In genomic region chr17:32634972-32635314, GRCm38 (mm10) we compare ENCODE assay signal across 8 mouse cellular contexts. TPM values are rescaled to one million over a fixed set of nuclear protein-coding genes. Genes with fewer than 3 reads are reported as not detected.
DNase-seq lines count a peak whose midpoint lies in the region; ATAC-seq lines count a peak whose summit lies in the region.

No protein-coding gene starts in this region.

- WGBS in hindbrain, embryonic 14.5 days = 1% methylated on average over 17 of the region's 17 CpGs

- ATAC-seq in hindbrain, embryonic 14.5 days (ENCODE audit: low FRiP score) = peak; percentile 94

- H3K9ac ChIP-seq in hindbrain, embryonic 14.5 days = peak overlapping the region; percentile 65

- 0 out of 2 replicates have a peak overlapping the region, but pooled peaks have one; percentile 20 for H3K27ac ChIP-seq in hindbrain, embryonic 14.5 days

- no peaks in the 10 kb centered on the region for H3K36me3 ChIP-seq in hindbrain, embryonic 14.5 days (replicated peaks; ENCODE audit: control insufficient read depth, insufficient read depth)

- H3K9me3 ChIP-seq in hindbrain, embryonic 14.5 days (ENCODE audit: control insufficient read depth, low read length) = no peaks in the 10 kb centered on the region

- peak overlapping the region; percentile 39 for H3K4me3 ChIP-seq in hindbrain, embryonic 14.5 days (replicated peaks; ENCODE audit: low read length)

- H3K27me3 ChIP-seq in hindbrain, embryonic 14.5 days (ENCODE audit: control insufficient read depth, insufficient read depth, low read length) = no peaks in the 10 kb centered on the region

- H3K4me1 ChIP-seq in hindbrain, embryonic 14.5 days (replicated peaks; ENCODE audit: control insufficient read depth, insufficient read depth, low read length) = no peaks in the 10 kb centered on the region

- H3K4me2 ChIP-seq in hindbrain, embryonic 14.5 days (replicated peaks) = peak overlapping the region; percentile 64

- DNase-seq in NIH3T3 (ENCODE audit: low read depth) = peak; percentile 87
- peak; percentile 93 to 96 for DNase-seq in cerebellum, postnatal 10 days
- peak; percentile 83 to 89 for DNase-seq in frontal cortex, postnatal 25 days (ENCODE audit: low spot score in 2 of 2)
- DNase-seq in hindbrain, embryonic 14.5 days (ENCODE audit: low spot score) = peak; percentile 94
- DNase-seq in layer of hippocampus, postnatal 36 days = peak; percentile 82 to 88
- DNase-seq in lung, postnatal 36 days = peak; percentile 87
- peak; percentile 92 for DNase-seq in retina, postnatal 1 day
- peak; percentile 72 to 89 for DNase-seq in urinary bladder, adult 18-20 months (ENCODE audit: low spot score in 2 of 2)

RNA-seq across cellular contexts. Expression of gene Cyp4f37, which starts 13.8 kb away (rescaled TPM):
- polyA plus RNA-seq in hindbrain, embryonic 14.5 days (2014; fragmentation: Nextera tagmentation; extraction: Ambion mirVana) = 0.37 and 0.60 TPM in 2 replicates
- not detected for total RNA-seq in layer of hippocampus, postnatal 36 days (2021)

RNA-seq across cellular contexts. Expression of gene Cyp4f40, which starts 23.8 kb away (rescaled TPM):
- polyA plus RNA-seq in hindbrain, embryonic 14.5 days (2014; fragmentation: Nextera tagmentation; extraction: Ambion mirVana) = not detected in 2 replicates
- not detected for total RNA-seq in layer of hippocampus, postnatal 36 days (2021)

RNA-seq across cellular contexts. Expression of gene Cyp4f15, which starts 50.5 kb away (rescaled TPM):
- polyA plus RNA-seq in hindbrain, embryonic 14.5 days (2014; fragmentation: Nextera tagmentation; extraction: Ambion mirVana) = 2.2 and 2.5 TPM in 2 replicates
- total RNA-seq in layer of hippocampus, postnatal 36 days (2021) = 10 to 100 TPM; 16.7 to 20.8 TPM

Comparison
In these comparisons a context has a peak if more than half of its experiments do, and no peak if none do; other contexts are left out.
1. Peak in every context shown above with its lines: DNase-seq, ATAC-seq, H3K4me3 ChIP-seq and H3K27ac ChIP-seq.